Mouse (Mus musculus) testis, postnatal 14 days (tissue): Measurements from ENCODE around the gene Spryd3.

ENCODE experiments used
- DNase-seq: peaks from one replicate; pipeline ENCODE4 v3.0.0; 2021; ENCODE audit warnings: low spot score

The Spryd3 gene

GRCm38 (mm10) chr15:102146882-102147281 lies 10.8 kb upstream of the Spryd3 start:
- no peak for DNase-seq

GRCm38 (mm10) chr15:102146089-102146488 lies 10.1 kb upstream of the Spryd3 start:
- no peak for DNase-seq

GRCm38 (mm10) chr15:102145330-102145729 lies 9.3 kb upstream of the Spryd3 start:
- no peak for DNase-seq

DNA sequence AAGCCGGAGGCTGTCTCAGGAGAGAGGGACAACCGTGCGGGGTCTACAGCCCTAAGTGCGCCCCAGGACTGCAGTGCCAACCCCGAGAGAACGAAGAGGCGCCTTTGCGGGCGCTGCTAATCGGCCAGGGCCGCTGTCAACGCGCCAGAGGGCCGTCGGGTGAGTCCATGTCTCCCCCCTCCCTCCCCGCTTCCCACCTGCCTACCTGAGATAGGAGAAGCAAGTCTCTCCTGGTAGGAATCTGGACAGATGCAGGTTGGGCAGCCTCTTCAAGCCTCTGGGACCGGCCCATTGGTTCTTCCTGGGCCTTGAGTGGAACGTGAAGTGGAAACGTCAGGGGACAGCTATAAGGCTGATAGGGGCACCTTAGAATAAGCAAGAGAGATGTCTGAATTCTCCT lies 8.7 kb upstream of the Spryd3 start:
- DNase-seq = no peak

DNA sequence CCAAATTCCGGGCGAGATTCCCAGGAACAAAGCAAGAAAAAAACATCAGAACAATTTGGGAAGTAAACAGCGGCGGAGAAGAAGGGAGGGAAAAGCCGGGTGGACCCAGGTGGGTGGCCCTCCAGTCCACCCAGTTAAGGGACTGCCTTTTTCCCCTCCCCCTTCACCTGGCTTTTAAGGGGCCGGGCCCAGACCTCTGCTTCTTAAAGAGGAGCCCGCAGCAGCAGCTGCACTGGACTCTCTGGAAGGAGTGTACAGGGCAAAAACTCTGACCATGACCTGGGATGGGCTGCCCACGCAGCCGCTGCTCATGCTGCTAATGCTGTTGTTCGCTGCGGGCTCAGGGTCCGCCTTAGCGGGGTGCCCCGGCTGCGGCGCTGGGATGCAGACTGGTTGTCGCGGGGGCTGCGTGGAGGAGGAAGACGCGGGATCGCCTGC lies 8.3 kb upstream of the Spryd3 start, which contains the start of gene Igfbp6:
Gene Igfbp6, plus strand, starts transcription at position 89 of the 438 bp plus-strand sequence.
- DNase-seq = peak; percentile 56

DNA sequence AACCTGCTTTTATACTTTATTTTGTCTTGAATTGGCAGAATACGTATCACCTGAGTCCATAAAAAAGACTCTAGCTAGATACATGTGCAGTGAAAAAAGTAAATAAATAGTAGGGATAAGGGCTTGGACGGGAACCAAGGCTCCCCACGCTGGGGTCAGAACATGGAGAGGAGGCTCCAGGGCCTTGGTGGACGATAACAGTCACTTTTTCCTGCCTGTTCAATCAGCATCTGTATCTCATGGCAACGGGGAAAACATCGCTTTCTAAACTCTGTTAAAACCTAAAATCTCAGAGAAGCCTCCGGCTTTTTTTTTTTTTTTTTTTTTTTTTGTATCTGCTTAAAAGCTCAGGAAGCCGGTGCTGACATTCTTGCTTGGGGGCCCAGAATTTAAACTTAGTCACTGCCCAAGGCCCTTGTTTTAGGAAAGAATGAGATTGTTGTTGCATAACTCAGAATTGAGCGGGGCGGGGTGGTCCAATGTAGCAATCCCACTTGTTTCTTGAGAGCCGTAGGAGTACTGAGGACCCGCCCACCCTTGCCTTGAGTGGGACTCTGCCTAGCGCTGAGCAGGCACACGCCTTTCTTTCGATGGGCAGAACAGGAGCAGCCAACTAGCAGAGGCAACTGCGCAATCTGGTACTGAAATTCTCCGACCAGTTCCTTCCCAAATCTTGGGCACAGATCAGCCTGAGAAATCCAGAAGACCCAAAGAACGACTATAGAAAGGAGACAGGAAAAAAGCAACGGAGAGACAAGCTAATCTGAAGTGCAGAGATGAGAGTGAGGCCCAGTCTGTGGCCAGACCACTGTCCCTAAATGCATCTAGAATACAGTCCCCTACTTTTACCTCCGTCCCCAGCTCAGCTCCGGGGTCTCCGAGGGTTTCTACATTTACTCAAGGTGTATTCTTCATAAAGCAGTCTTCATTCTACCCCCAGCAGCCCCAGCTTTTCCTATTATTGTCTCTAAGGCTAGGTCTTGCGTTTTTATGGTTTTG lies 7.2 kb upstream of the Spryd3 start:
- peak; percentile 69 for DNase-seq

DNA sequence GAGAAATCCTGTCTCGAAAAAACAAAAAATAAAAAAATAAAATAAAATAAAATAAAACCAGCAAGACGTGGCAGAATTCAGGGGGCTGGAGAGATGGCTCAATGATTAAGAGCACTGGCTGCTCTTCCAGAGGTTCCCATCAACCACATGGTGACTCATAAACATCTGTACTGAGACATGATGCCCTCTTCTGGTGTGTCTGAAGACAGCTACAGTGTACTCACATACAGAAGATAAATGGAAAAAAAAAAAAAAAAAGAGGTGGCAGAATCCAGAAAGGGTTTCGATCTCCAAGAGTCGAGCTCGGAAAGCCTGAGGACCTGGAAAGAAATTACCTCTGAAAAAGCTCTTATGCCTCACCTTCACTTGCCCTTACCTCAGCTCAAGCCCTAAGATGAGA lies 5.1 kb upstream of the Spryd3 start:
- DNase-seq = no peak

- DNase-seq = no peak
Measured at GRCm38 (mm10) chr15:102135522-102136128, 409 bp downstream of the Spryd3 start.

GRCm38 (mm10) chr15:102134709-102135108 lies 1.3 kb downstream of the Spryd3 start:
- no peak for DNase-seq

DNA sequence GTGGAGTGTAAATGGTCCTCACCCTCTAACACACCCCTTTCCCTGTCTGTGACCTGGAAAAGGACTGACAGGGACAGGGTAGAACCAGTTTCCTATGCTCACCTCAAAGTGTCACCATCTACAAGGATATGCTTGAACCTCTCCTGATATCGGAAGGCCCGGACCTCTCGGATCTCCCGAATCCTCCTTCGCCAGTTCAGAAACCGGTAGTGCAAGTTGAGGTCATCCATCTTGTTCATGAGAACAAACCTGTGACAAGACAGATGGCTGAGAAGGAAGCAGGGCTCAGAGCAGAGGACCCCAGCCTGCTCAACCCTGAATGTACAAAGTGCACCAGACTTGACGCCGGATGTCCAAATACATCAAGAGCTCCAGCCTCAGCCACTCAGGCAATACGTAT lies 2.7 kb downstream of the Spryd3 start:
- DNase-seq = no peak

DNA sequence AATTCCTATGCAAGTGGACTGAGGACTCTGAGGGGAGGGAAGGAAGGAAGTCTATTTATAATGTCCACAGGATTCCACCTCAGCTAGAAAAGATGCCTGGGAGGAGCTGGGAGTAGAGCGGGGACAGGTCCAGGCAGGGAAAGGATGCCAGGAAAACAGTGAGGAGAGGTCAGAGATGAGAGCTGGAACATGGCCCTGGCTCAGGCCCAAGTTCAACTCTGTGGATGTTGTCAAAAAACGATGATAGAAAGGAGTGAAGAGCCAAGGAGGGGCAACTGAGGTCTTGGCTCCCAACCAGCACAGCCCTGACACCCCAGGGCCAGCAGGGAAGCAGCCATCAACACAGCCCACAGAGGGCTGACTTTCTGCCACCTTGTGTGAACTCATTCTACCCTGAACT lies 9.7 kb downstream of the Spryd3 start:
- DNase-seq = peak; percentile 74

GRCm38 (mm10) chr15:102120530-102120929 lies 15.5 kb downstream of the Spryd3 start:
- DNase-seq = peak; percentile 71

DNA sequence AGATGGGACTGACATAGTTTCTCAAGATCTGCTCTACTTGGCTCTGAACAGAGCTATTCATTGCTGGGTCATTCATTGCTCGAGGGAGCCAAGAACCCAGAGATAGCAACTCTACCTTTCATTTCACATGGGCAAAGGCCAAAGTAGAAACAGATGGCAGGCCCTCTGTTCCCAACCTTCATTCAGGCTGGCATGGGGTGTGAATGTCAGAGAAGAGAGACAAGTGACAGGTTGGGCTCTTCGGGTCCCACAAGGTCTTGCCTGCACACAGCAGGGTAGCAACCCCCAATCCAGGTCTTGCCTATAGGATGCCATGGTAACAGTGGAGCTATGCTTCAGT lies 16.2 kb downstream of the Spryd3 start:
- DNase-seq = no peak

DNA sequence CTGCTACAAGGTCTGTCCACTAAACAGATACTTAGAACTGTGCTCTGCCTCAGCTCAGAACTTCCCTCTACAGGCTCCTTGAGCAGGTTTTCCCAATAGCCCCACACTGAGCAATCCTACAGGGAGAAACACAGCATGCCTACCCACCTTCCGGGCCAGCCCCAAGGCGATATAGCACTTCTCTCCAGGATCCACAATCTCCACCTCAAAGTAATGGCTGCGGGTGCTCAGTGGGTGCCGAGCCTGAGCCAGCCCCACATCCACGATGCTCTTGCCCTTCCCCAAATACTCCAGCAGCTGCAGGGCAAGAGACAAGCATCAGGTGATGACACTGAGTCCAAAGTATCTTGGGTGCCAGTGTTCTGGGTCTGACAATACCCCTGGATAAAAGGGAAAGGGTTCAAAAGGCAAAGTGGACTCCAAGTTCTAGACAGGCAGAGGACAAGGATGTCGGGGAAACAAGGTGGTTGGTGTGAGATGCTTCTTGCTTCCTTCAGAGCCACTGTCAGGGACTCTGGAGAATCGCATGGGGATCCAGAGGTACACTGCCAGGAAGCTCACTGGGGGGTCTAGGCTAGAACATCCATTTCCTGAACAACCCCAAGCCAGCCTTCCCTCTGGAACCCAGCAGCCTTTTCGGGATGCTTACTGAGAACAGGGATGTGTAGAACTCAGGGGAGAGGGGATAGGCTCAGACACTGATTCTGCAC lies 16.8 kb downstream of the Spryd3 start:
- DNase-seq = no peak

DNA sequence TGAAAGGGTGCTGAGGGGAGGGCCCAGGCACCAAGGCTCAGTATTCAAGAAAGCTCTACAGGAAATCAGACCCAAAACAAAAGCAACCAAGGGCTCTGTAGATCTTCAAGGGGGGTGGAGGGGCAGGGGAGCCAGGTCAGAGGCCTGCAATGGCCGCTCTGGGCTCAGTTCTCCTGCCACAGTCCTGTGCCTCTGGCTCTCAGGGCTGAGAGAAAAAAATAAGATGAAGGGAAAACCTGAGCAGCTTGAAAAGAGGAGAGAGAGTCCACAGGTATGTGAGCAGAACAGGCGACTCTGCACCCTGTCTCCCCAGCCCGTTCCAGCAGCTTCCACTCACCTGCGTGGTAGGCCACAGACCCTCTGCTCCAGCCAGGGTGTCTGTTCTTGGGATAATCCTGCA lies 17.4 kb downstream of the Spryd3 start:
- no peak for DNase-seq

DNA sequence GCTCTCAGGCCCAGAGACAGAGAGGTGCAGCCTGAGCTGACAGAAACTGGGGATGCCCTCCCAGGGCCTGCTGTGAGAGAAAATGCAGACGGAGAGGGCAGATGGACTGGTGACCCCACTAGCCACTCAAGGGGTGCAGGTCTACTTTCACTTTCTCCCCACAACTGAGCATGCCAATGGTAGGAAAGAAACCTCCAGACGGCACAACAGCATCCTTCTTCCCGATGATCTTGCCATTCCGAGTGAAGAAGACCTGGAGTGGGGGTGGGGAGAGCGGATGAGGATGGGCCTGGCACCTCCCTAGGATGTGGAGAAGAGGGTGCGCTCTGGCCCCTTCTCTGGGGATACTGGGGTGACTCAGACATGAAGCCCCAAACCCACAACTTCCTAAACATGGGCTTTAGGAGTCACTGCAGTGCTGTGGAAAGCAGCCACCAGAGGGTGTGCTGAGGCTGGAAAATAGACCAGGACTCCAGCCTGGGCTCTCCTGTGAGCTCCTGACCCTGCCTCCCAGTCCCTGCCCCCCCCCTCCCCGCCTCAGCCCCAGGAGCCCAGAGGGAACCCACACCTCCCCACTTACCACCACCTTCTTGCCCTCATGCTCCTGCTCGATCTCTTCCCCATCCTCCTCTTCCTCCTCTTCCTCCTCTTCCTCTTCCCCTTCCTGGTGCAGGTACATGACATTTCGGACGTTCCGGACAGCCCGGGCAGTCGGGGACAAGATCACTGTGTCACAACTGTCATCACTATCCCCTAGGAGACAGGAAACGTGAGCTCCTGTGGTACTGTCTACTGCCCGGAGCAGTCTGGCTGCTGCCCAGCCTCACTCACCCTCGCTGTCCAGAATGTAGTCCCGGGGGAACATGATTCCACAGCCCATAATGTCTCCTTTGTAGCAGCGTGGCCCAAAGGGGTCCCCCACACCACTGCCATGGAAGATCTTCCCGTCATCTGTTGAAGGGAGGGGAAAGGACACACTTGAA lies 18.3 kb downstream of the Spryd3 start:
- peak; percentile 9 for DNase-seq

GRCm38 (mm10) chr15:102116753-102117415 lies 19.1 kb downstream of the Spryd3 start:
- DNase-seq = no peak

DNA sequence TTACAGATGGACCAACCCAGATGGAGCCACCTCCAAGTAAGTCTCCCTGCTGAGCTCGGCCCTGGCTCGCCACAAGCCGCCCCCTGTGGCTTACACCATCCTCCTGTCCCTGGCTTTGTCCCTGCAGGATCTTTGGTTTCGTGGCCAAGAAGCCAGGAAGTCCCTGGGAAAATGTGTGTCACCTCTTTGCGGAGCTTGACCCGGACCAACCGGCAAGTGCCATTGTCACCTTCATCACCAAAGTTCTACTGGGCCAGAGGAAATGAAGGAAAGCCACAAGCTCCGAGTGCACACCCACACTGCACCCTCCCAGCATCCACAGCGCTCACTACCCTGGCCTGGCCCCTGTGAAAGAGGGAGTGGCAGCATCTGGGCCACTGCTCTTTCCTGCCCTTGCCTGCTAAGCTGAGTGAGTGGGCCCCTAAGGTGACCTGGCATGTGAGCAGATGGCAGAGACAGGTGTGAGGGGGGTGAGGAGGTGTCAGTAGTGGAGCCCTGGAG lies 20.3 kb downstream of the Spryd3 start:
- no peak for DNase-seq

- no peak for DNase-seq
Measured at GRCm38 (mm10) chr15:102114651-102115260, 21.3 kb downstream of the Spryd3 start.

DNA sequence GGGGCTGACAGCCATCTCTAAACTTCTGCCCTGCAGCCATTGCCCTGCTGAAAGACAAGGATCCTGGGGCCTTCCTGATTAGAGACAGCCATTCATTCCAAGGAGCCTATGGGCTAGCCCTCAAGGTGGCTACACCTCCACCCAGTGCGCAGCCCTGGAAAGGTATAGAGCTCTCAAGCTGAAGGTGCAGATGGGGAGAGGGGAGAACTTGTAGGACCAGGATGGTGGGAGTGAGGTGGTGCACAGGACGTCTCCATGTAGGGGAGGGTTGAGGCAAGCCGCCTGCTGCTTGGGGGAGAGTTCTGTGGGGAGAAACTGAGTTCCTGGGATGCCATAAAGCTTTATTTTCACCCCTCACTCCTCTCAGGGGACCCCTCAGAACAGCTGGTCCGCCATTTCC lies 22.4 kb downstream of the Spryd3 start:
- no peak for DNase-seq
